Mouse (Mus musculus) heart, postnatal 10 days (tissue): ENCODE data around the gene Npas4. TPM values are rescaled to one million over a fixed set of nuclear protein-coding genes. Genes with fewer than 3 reads are reported as not detected.

Experiments used
- total RNA-seq, 2 experiments: library from RNA; stranded (reverse); gene quantifications; 2 replicates each; pipeline ENCODE4 v1.2.3; 2021

The Npas4 gene
- total RNA-seq, 2 experiments from 2014 or later, result 0.10 to 0.24 TPM

Other genes with a start within 250 kb of the Npas4 start
- gene Rbm4b, start 233.8 kb downstream of the Npas4 start, total RNA-seq, result 1 to 10 TPM; 6.5 to 6.7 TPM
- 10 to 100 TPM; 43.1 to 49.2 TPM for gene Rbm4, start 196.4 kb downstream of the Npas4 start, total RNA-seq
- gene Gm21992, start 178.7 kb downstream of the Npas4 start, total RNA-seq, result 10 to 100 TPM; 16.8 to 17.8 TPM
- gene Rbm14, start 178.7 kb downstream of the Npas4 start, total RNA-seq, result 10 to 100 TPM; 33.8 to 34.6 TPM
- gene Ccs, start 151.0 kb downstream of the Npas4 start, total RNA-seq, result 10 to 100 TPM; 36.0 to 36.9 TPM
- gene Ccdc87, start 150.9 kb downstream of the Npas4 start, total RNA-seq, result not detected
- gene Ctsf, start 135.2 kb downstream of the Npas4 start, total RNA-seq, result 10 to 100 TPM; 54.7 to 56.0 TPM
- gene Actn3, start 112.4 kb downstream of the Npas4 start, total RNA-seq, result under 1 TPM; 0.37 to 0.53 TPM
- 1 to 10 TPM; 4.0 to 5.0 TPM for gene Zdhhc24, start 111.6 kb downstream of the Npas4 start, total RNA-seq
- gene Bbs1, start 83.7 kb downstream of the Npas4 start, total RNA-seq, result 1 to 10 TPM; 5.1 to 5.3 TPM
- gene Dpp3, start 62.0 kb downstream of the Npas4 start, total RNA-seq, result 10 to 100 TPM; 37.4 to 38.2 TPM
- under 1 TPM; 0.53 to 0.94 TPM for gene Peli3, start 47.2 kb downstream of the Npas4 start, total RNA-seq
- 10 to 100 TPM; 62.0 to 67.0 TPM for gene Mrpl11, start 28.2 kb downstream of the Npas4 start, total RNA-seq
- gene Slc29a2, start 33.5 kb upstream of the Npas4 start, total RNA-seq, result 10 to 100 TPM; 21.2 to 23.9 TPM
- 10 to 100 TPM; 38.3 to 45.5 TPM for gene B4gat1, start 48.5 kb upstream of the Npas4 start, total RNA-seq
- 1 to 10 TPM; 1.6 to 2.3 TPM for gene AC124502.3, start 48.6 kb upstream of the Npas4 start, total RNA-seq
- gene Brms1, start 51.0 kb upstream of the Npas4 start, total RNA-seq, result 10 to 100 TPM; 13.5 to 15.6 TPM
- 1 to 10 TPM; 2.1 to 2.4 TPM for gene Rin1, start 60.2 kb upstream of the Npas4 start, total RNA-seq
- gene Cd248, start 77.8 kb upstream of the Npas4 start, total RNA-seq, result 10 to 100 TPM; 33.8 to 39.7 TPM
- gene Tmem151a, start 95.2 kb upstream of the Npas4 start, total RNA-seq, result 1 to 10 TPM; 3.3 to 3.5 TPM
- gene Yif1a, start 98.2 kb upstream of the Npas4 start, total RNA-seq, result 10 to 100 TPM; 72.8 to 78.3 TPM
- gene Cnih2, start 108.2 kb upstream of the Npas4 start, total RNA-seq, result under 1 TPM; 0.57 to 0.82 TPM
- gene Rab1b, start 116.8 kb upstream of the Npas4 start, total RNA-seq, result 100 to 1,000 TPM; 193 to 204 TPM
- gene Klc2, start 128.2 kb upstream of the Npas4 start, total RNA-seq, result 10 to 100 TPM; 38.8 to 42.8 TPM